Mouse (Mus musculus) stomach, embryonic 15.5 days (tissue): ENCODE data around the gene Tctn3. TPM values are rescaled to one million over a fixed set of nuclear protein-coding genes. Genes with fewer than 3 reads are reported as not detected.
A peak's percentile ranks its signal among the peaks of the same experiment; 100 is the strongest.

Experiments used
- ATAC-seq: fragments of 200-750 bp; cut with Nextera tagmentation; 2 replicates; pipeline ENCODE4 v1.8.0; 2017; ENCODE audit warnings: low read depth, moderate number of reproducible peaks, moderate TSS enrichment; ENCODE audit not compliant: insufficient read depth, low FRiP score
- H3K27ac ChIP-seq: fragments of 300-500 bp; sonication (generic); 2 replicates; pipeline ENCODE4 v1.5.1; 2015; ENCODE audit warnings: mild to moderate bottlenecking, inconsistent platforms
- H3K27me3 ChIP-seq: fragments of 300-500 bp; sonication (generic); replicated peaks from 2 replicates; pipeline ENCODE4 v1.6.1; 2015; ENCODE audit warnings: inconsistent platforms
- H3K36me3 ChIP-seq: fragments of 300-500 bp; sonication (generic); 2 replicates; pipeline ENCODE4 v1.6.1; 2015; ENCODE audit warnings: inconsistent platforms
- H3K4me1 ChIP-seq: fragments of 300-500 bp; sonication (generic); 2 replicates; pipeline ENCODE4 v1.6.1; 2015; ENCODE audit warnings: inconsistent platforms
- H3K4me2 ChIP-seq: fragments of 300-500 bp; sonication (generic); 2 replicates; pipeline ENCODE4 v1.6.1; 2015; ENCODE audit warnings: mild to moderate bottlenecking, inconsistent platforms
- H3K4me3 ChIP-seq: fragments of 300-500 bp; sonication (generic); replicated peaks from 2 replicates; pipeline ENCODE4 v1.5.1; 2015; ENCODE audit warnings: inconsistent platforms
- H3K9ac ChIP-seq: fragments of 300-500 bp; sonication (generic); 2 replicates; pipeline ENCODE4 v1.6.1; 2015; ENCODE audit warnings: inconsistent platforms
- H3K9me3 ChIP-seq: fragments of 300-500 bp; sonication (generic); 2 replicates; pipeline ENCODE4 v1.6.1; 2016; ENCODE audit warnings: inconsistent platforms
- WGBS: fragments of 180-500 bp; shearing (Covaris S2); methylation state at CpG from one replicate; pipeline ENCODE4 v1.1.7; 2015; 5-methylcytosine and 5-hydroxymethylcytosine counted together
- polyA plus RNA-seq: library from polyadenylated mRNA; unstranded; fragments of >200 nt; fragmentation: Nextera tagmentation; extraction: Ambion mirVana; gene quantifications from 2 replicates; pipeline ENCODE4 v1.2.1, GENCODE M21; 2015

Tctn3 gene
- polyA plus RNA-seq, 1 experiment from 2014 or later = 7.7 TPM

GRCm38 (mm10) chr19:40553014-40553789, 58.8 kb downstream of the Tctn3 start:
- Histone ChIP-seq H3K4me3 (no peak overlapping the region), H3K4me2 (no peak overlapping the region), H3K27ac (no peak overlapping the region; the same call in 1 of the 2 replicates), H3K9ac (no peak overlapping the region), H3K36me3 (peaks cover 42% of the 10 kb centered on the region), H3K27me3 (no peaks in the 10 kb centered on the region), H3K4me1 (0 out of 2 replicates have a peak, but pooled peaks cover 3% of the 10 kb centered on the region), H3K9me3 (no peaks in the 10 kb centered on the region)
- peak; percentile 83 for ATAC-seq
- 85% methylated on average over 14 of the region's 14 CpGs for WGBS

DNA sequence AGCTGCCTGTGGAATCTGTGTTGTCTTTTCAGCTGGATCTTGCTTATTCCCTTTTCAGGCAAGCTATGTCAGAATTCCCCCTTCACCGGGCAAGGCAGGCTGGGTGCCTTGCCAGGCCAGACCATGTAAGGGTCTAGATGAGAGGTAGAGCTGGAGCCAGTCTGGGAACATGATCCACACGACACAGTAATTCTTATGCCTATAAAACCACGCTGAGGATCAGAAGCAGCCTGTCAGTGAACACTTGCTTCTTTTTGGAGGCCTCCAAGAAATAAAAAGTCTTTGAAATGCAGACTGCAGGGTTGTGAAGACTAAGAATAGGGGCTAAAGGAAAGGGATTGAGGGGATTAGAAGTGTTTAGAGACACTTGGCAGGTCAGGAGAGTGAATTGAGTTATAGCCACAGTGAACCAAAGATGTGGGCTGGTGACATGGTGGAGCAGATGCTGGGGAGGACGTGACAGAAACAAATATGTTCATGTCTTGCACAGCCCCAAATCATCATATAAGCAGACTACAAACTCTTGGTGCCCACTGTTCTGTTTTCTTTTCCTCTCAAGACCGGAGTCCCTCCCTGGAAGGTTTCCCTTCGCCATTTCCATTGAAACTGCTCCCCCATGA, 62.4 kb downstream of the Tctn3 start:
- H3K9me3 ChIP-seq = no peaks in the 10 kb centered on the region
- no peak overlapping the region for H3K9ac ChIP-seq
- peaks cover 12% of the 10 kb centered on the region; the same call in 1 of the 2 replicates for H3K36me3 ChIP-seq
- H3K4me1 ChIP-seq = 0 out of 2 replicates have a peak, but pooled peaks cover 1% of the 10 kb centered on the region
- WGBS = 47% methylated on average over 6 of the region's 6 CpGs
- peak overlapping the region; percentile 74 for H3K27ac ChIP-seq
- no peaks in the 10 kb centered on the region for H3K27me3 ChIP-seq
- H3K4me2 ChIP-seq = no peak overlapping the region
- H3K4me3 ChIP-seq = no peak overlapping the region
- ATAC-seq = no peak

DNA sequence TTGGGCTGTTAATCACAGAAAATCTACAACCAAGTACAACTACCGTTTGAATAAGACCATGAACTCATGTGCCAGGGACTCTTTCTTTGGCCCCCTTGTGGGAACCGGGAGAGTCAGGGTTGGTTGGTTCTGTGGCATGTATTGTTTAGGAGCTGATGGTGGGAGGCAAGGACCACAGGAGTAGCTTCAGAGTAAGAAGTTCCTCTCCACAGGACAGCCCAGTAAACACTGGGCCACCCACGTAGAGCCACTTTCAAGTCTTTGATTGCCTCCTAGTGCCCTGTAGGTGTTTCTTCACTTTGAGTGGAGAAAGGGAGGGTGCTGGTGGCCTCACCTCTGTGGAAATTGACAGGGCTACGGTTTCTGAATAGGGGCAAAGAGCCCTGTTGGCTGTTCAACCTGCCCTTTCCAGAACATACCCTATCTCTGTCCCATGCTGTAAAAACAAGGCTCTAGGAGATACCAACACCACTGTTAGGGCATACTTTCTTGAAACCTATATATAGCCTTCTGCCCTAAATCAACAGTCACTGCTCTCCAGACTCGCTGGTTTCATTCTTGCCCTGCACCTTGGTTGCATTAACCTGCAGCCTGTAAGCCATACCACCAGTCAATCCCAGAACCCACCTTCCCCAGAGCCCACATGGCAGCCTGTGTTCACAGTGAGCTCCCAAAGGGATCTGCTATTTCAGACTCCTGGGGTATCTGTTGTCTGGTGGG, 63.1 kb downstream of the Tctn3 start:
- Histone ChIP-seq H3K9ac (no peak overlapping the region), H3K4me2 (no peak overlapping the region), H3K27ac (peak overlapping the region; percentile 74), H3K36me3 (peaks cover 12% of the 10 kb centered on the region; the same call in 1 of the 2 replicates), H3K9me3 (no peaks in the 10 kb centered on the region), H3K4me3 (no peak overlapping the region), H3K27me3 (no peaks in the 10 kb centered on the region), H3K4me1 (no peaks in the 10 kb centered on the region)
- no peak for ATAC-seq
- 34% methylated on average over 5 of the region's 5 CpGs for WGBS

- H3K4me2 ChIP-seq = no peak overlapping the region
- H3K9ac ChIP-seq = no peak overlapping the region
- peaks cover 9% of the 10 kb centered on the region; the same call in 1 of the 2 replicates for H3K36me3 ChIP-seq
- no peak for ATAC-seq
- no peak overlapping the region for H3K4me3 ChIP-seq
- WGBS = 86% methylated on average over 6 of the region's 6 CpGs
- no peaks in the 10 kb centered on the region for H3K9me3 ChIP-seq
- H3K4me1 ChIP-seq = no peaks in the 10 kb centered on the region
- H3K27ac ChIP-seq = peak overlapping the region; percentile 74
- H3K27me3 ChIP-seq = no peaks in the 10 kb centered on the region
Observed at GRCm38 (mm10) chr19:40548386-40548785, 63.6 kb downstream of the Tctn3 start.

Other genes starting within 250 kb of the Tctn3 start
- 78.2 and 81.0 TPM in 2 replicates for gene Sorbs1, start 98.5 kb downstream of the Tctn3 start, polyA plus RNA-seq
- 99.9 and 120 TPM in 2 replicates for gene Aldh18a1, start 23.8 kb downstream of the Tctn3 start, polyA plus RNA-seq
- gene Entpd1, start 133 bp upstream of the Tctn3 start, polyA plus RNA-seq = 10.3 and 10.9 TPM in 2 replicates
- gene Cc2d2b, start 136.5 kb upstream of the Tctn3 start, polyA plus RNA-seq = 0.17 and 0.40 TPM in 2 replicates
- gene Ccnj, start 219.0 kb upstream of the Tctn3 start, polyA plus RNA-seq = 9.7 and 10.2 TPM in 2 replicates